Mouse (Mus musculus): ENCODE results near the gene Guca1a. TPM values are rescaled to one million over a fixed set of nuclear protein-coding genes. Genes with fewer than 3 reads are reported as not detected.

The Guca1a gene
- polyA plus RNA-seq (2016; fragmentation: Nextera tagmentation; extraction: Ambion mirVana) = 0.84 and 1.2 TPM in 2 replicates

- Histone ChIP-seq H3K36me3 (no peaks in the 10 kb centered on the region), H3K27ac (no peak within 1 kb of the TSS), H3K9me3 (replicated peaks) (no peaks in the 10 kb centered on the region), H3K4me2 (replicated peaks) (no peak within 1 kb of the TSS), H3K27me3 (peaks cover 23% of the 10 kb centered on the region), H3K4me1 (0 out of 2 replicates have a peak, but pooled peaks cover 3% of the 10 kb centered on the region), H3K9ac (no peak within 1 kb of the TSS), H3K4me3 (no peak within 1 kb of the TSS)
- 65% methylated on average over 10 of the region's 10 CpGs for WGBS
- ATAC-seq (ENCODE audit: low FRiP score) = no peak
Measured at GRCm38 (mm10) chr17:47400451-47400850, at the start of gene Guca1a. Gene Guca1a (minus strand): TSS chr17:47400584.

- Histone ChIP-seq H3K27ac (no peak overlapping the region), H3K9me3 (replicated peaks) (no peaks in the 10 kb centered on the region)
- WGBS = 70% methylated on average over 5 of the region's 5 CpGs
Measured at GRCm38 (mm10) chr17:47449432-47449831, 49.0 kb upstream of the Guca1a start.

GRCm38 (mm10) chr17:47448523-47449372 is 48.4 kb upstream of the Guca1a start:
- Histone ChIP-seq H3K9ac (no peak overlapping the region), H3K4me1 (peaks cover 17% of the 10 kb centered on the region), H3K27me3 (no peaks in the 10 kb centered on the region), H3K4me3 (no peak overlapping the region), H3K36me3 (no peaks in the 10 kb centered on the region), H3K27ac (no peak overlapping the region), H3K9me3 (replicated peaks) (no peaks in the 10 kb centered on the region), H3K4me2 (replicated peaks) (no peak overlapping the region)
- no peak for ATAC-seq (ENCODE audit: low FRiP score)
- 41% methylated on average over 8 of the region's 8 CpGs for WGBS

More at GRCm38 (mm10) chr17:47449432-47449831, 49.0 kb upstream of the Guca1a start:
- H3K4me2 ChIP-seq (replicated peaks) = no peak overlapping the region
- H3K36me3 ChIP-seq = no peaks in the 10 kb centered on the region
- H3K4me3 ChIP-seq = no peak overlapping the region
- no peak overlapping the region for H3K9ac ChIP-seq
- H3K4me1 ChIP-seq = peaks cover 17% of the 10 kb centered on the region
- no peaks in the 10 kb centered on the region for H3K27me3 ChIP-seq
- ATAC-seq (ENCODE audit: low FRiP score) = no peak

- no peaks in the 10 kb centered on the region for H3K36me3 ChIP-seq
- peaks cover 17% of the 10 kb centered on the region for H3K4me1 ChIP-seq
- H3K9ac ChIP-seq = no peak overlapping the region
- no peaks in the 10 kb centered on the region for H3K9me3 ChIP-seq (replicated peaks)
- H3K4me3 ChIP-seq = no peak overlapping the region
- no peak overlapping the region for H3K4me2 ChIP-seq (replicated peaks)
- H3K27me3 ChIP-seq = no peaks in the 10 kb centered on the region
- no peak for ATAC-seq (ENCODE audit: low FRiP score)
- 87% methylated on average over 11 of the region's 11 CpGs for WGBS
- no peak overlapping the region for H3K27ac ChIP-seq
Measured at GRCm38 (mm10) chr17:47446561-47446960, 46.2 kb upstream of the Guca1a start.

GRCm38 (mm10) chr17:47446025-47446424 is 45.6 kb upstream of the Guca1a start:
- no peak overlapping the region for H3K4me2 ChIP-seq (replicated peaks)
- peaks cover 17% of the 10 kb centered on the region for H3K4me1 ChIP-seq
- no peak for ATAC-seq (ENCODE audit: low FRiP score)
- no peak overlapping the region for H3K4me3 ChIP-seq
- no peaks in the 10 kb centered on the region for H3K27me3 ChIP-seq
- WGBS = 63% methylated on average over 9 of the region's 9 CpGs
- no peaks in the 10 kb centered on the region for H3K9me3 ChIP-seq (replicated peaks)
- H3K27ac ChIP-seq = no peak overlapping the region
- H3K9ac ChIP-seq = no peak overlapping the region
- no peaks in the 10 kb centered on the region for H3K36me3 ChIP-seq

- Histone ChIP-seq H3K36me3 (no peaks in the 10 kb centered on the region), H3K9ac (no peak overlapping the region), H3K27me3 (no peaks in the 10 kb centered on the region), H3K4me3 (no peak overlapping the region), H3K27ac (no peak overlapping the region), H3K9me3 (replicated peaks) (no peaks in the 10 kb centered on the region), H3K4me1 (peaks cover 17% of the 10 kb centered on the region), H3K4me2 (replicated peaks) (no peak overlapping the region)
- WGBS = 70% methylated on average over 11 of the region's 11 CpGs
- ATAC-seq (ENCODE audit: low FRiP score) = no peak
Measured at GRCm38 (mm10) chr17:47445518-47445917, 45.1 kb upstream of the Guca1a start.

- Histone ChIP-seq H3K4me3 (no peak overlapping the region), H3K27me3 (peaks cover 5% of the 10 kb centered on the region), H3K9me3 (replicated peaks) (no peaks in the 10 kb centered on the region), H3K27ac (no peak overlapping the region), H3K9ac (no peak overlapping the region), H3K36me3 (no peaks in the 10 kb centered on the region), H3K4me1 (peaks cover 15% of the 10 kb centered on the region), H3K4me2 (replicated peaks) (no peak overlapping the region)
- ATAC-seq (ENCODE audit: low FRiP score) = no peak
- WGBS = 74% methylated on average over 6 of the region's 6 CpGs
Measured at GRCm38 (mm10) chr17:47444113-47444512, 43.7 kb upstream of the Guca1a start.

- H3K27ac ChIP-seq = no peak overlapping the region
- H3K9me3 ChIP-seq (replicated peaks) = no peaks in the 10 kb centered on the region
- no peak overlapping the region for H3K4me2 ChIP-seq (replicated peaks)
- H3K27me3 ChIP-seq = peaks cover 24% of the 10 kb centered on the region
- H3K36me3 ChIP-seq = no peaks in the 10 kb centered on the region
- no peak overlapping the region for H3K9ac ChIP-seq
- H3K4me1 ChIP-seq = peaks cover 8% of the 10 kb centered on the region
- no peak for ATAC-seq (ENCODE audit: low FRiP score)
- H3K4me3 ChIP-seq = no peak overlapping the region
- 77% methylated on average over 3 of the region's 3 CpGs for WGBS
Measured at GRCm38 (mm10) chr17:47442271-47442670, 41.9 kb upstream of the Guca1a start.

- H3K4me2 ChIP-seq (replicated peaks) = no peak overlapping the region
- H3K27ac ChIP-seq = no peak overlapping the region
- no peak for ATAC-seq (ENCODE audit: low FRiP score)
- peaks cover 32% of the 10 kb centered on the region for H3K27me3 ChIP-seq
- H3K9me3 ChIP-seq (replicated peaks) = no peaks in the 10 kb centered on the region
- H3K36me3 ChIP-seq = no peaks in the 10 kb centered on the region
- H3K4me1 ChIP-seq = peaks cover 13% of the 10 kb centered on the region
- 68% methylated on average over 19 of the region's 19 CpGs for WGBS
- H3K4me3 ChIP-seq = no peak overlapping the region
- H3K9ac ChIP-seq = no peak overlapping the region
Measured at GRCm38 (mm10) chr17:47441296-47442051, 41.1 kb upstream of the Guca1a start.

- WGBS = 2% methylated on average over 9 of the region's 9 CpGs
- H3K27me3 ChIP-seq = peaks cover 39% of the 10 kb centered on the region
- no peak overlapping the region for H3K9ac ChIP-seq
- H3K36me3 ChIP-seq = no peaks in the 10 kb centered on the region
- no peaks in the 10 kb centered on the region for H3K9me3 ChIP-seq (replicated peaks)
- H3K27ac ChIP-seq = peak overlapping the region; percentile 36; the same call in 1 of the 2 replicates
- H3K4me1 ChIP-seq = peaks cover 16% of the 10 kb centered on the region
- H3K4me3 ChIP-seq = no peak overlapping the region
- no peak overlapping the region; the same call in 1 of the 2 replicates for H3K4me2 ChIP-seq (replicated peaks)
- ATAC-seq (ENCODE audit: low FRiP score) = peak; percentile 55
Measured at GRCm38 (mm10) chr17:47440359-47440890, 40.0 kb upstream of the Guca1a start.

- peaks cover 16% of the 10 kb centered on the region for H3K4me1 ChIP-seq
- H3K9me3 ChIP-seq (replicated peaks) = no peaks in the 10 kb centered on the region
- H3K4me2 ChIP-seq (replicated peaks) = no peak overlapping the region
- H3K27me3 ChIP-seq = peaks cover 45% of the 10 kb centered on the region
- no peaks in the 10 kb centered on the region for H3K36me3 ChIP-seq
- no peak overlapping the region for H3K9ac ChIP-seq
- no peak overlapping the region for H3K4me3 ChIP-seq
- H3K27ac ChIP-seq = no peak overlapping the region
- WGBS = 36% methylated on average over 9 of the region's 9 CpGs
- ATAC-seq (ENCODE audit: low FRiP score) = no peak
Measured at GRCm38 (mm10) chr17:47439396-47440028, 39.1 kb upstream of the Guca1a start.

GRCm38 (mm10) chr17:47438611-47439010 is 38.2 kb upstream of the Guca1a start:
- Histone ChIP-seq H3K27me3 (peaks cover 45% of the 10 kb centered on the region), H3K4me3 (no peak overlapping the region), H3K27ac (no peak overlapping the region), H3K9me3 (replicated peaks) (no peaks in the 10 kb centered on the region), H3K36me3 (no peaks in the 10 kb centered on the region), H3K9ac (no peak overlapping the region), H3K4me2 (replicated peaks) (no peak overlapping the region), H3K4me1 (peaks cover 16% of the 10 kb centered on the region)
- ATAC-seq (ENCODE audit: low FRiP score) = no peak
- WGBS = 58% methylated on average over 6 of the region's 6 CpGs

Data from hindbrain, embryonic 12.5 days (tissue).